Mouse (Mus musculus) hindbrain, embryonic 13.5 days (tissue): ENCODE measurements around the gene Urb2. TPM values are rescaled to one million over a fixed set of nuclear protein-coding genes. Genes with fewer than 3 reads are reported as not detected.
A peak's percentile ranks its signal among the peaks of the same experiment; 100 is the strongest.

ENCODE experiments used
- ATAC-seq: fragments of 200-750 bp; cut with Nextera tagmentation; 2 replicates; pipeline ENCODE4 v1.8.0; 2017; ENCODE audit warnings: moderate TSS enrichment; ENCODE audit not compliant: low FRiP score
- H3K27ac ChIP-seq: fragments of 300-500 bp; sonication (generic); 2 replicates; pipeline ENCODE4 v1.5.1; 2015; ENCODE audit warnings: inconsistent platforms, mild to moderate bottlenecking, moderate library complexity
- H3K27me3 ChIP-seq: fragments of 300-500 bp; sonication (generic); 2 replicates; pipeline ENCODE4 v1.6.1; 2015; ENCODE audit warnings: mild to moderate bottlenecking, inconsistent platforms
- H3K36me3 ChIP-seq: fragments of 300-500 bp; sonication (generic); 2 replicates; pipeline ENCODE4 v1.6.1; 2015; ENCODE audit warnings: mild to moderate bottlenecking, inconsistent platforms
- H3K4me1 ChIP-seq: fragments of 300-500 bp; sonication (generic); replicated peaks from 2 replicates; pipeline ENCODE4 v1.6.1; 2015; ENCODE audit warnings: inconsistent platforms
- H3K4me2 ChIP-seq: fragments of 300-500 bp; sonication (generic); 2 replicates; pipeline ENCODE4 v1.6.1; 2015; ENCODE audit warnings: inconsistent platforms, mild to moderate bottlenecking, moderate library complexity
- H3K4me3 ChIP-seq: fragments of 300-500 bp; sonication (generic); 2 replicates; pipeline ENCODE4 v1.5.1; 2015; ENCODE audit warnings: mild to moderate bottlenecking, inconsistent platforms
- H3K9ac ChIP-seq: fragments of 300-500 bp; sonication (generic); 2 replicates; pipeline ENCODE4 v1.6.1; 2015; ENCODE audit warnings: mild to moderate bottlenecking, inconsistent platforms
- H3K9me3 ChIP-seq: fragments of 300-500 bp; sonication (generic); 2 replicates; pipeline ENCODE4 v1.6.1; 2016; ENCODE audit warnings: inconsistent platforms
- WGBS: fragments of 180-500 bp; shearing (Covaris S2); methylation state at CpG from one replicate; pipeline ENCODE4 v1.1.7; 2015; 5-methylcytosine and 5-hydroxymethylcytosine counted together
- polyA plus RNA-seq: library from polyadenylated mRNA; unstranded; fragments of >200 nt; fragmentation: Nextera tagmentation; extraction: Ambion mirVana; gene quantifications from 2 replicates; pipeline ENCODE4 v1.2.1, GENCODE M21; 2015

The Urb2 gene
- polyA plus RNA-seq, 1 experiment from 2014 or later: 3.2 TPM

DNA sequence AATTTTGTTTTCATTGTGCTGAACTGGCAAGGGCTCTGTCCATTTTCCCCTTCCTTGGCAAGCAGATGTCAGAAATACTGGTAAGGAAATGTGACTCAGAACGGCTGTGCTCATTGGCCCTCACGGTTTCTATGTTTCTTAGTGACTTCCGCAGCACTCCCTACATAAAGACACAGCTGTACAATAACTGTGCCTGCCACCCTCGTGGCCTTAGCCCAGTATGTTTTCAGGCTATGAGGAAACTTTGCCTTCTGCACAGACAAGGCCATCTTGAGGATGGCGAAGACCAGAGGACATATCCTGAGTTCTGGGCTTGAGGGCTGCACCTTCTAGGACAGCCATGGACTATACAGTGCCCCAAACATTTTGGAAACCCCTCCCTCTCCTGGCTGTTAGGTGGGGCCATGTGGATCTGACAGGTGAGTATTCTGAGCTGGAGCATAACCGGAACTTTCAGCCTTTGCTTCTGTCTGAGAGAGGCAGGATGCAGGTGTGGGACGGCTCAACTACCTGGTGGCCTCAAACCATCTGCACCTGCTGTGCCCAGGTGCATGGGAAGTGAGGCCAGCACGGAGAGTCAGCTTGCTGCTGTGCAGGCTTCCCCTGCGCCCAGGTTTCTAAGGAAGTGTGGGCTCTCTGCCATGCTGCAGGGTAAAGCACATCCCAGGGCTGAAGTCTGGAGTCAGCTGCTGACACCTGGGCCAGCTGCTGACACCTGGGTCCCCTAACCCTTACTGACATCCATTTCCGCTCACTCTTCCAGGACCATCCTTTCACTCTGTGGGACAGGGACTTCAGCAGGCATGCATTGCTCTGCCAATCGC, 35.7 kb downstream of the Urb2 start:
- no peak overlapping the region for H3K9ac ChIP-seq
- H3K9me3 ChIP-seq: no peaks in the 10 kb centered on the region
- no peak overlapping the region for H3K27ac ChIP-seq
- 82% methylated on average over 11 of the region's 11 CpGs for WGBS
- H3K27me3 ChIP-seq: no peaks in the 10 kb centered on the region
- no peaks in the 10 kb centered on the region for H3K4me1 ChIP-seq
- no peaks in the 10 kb centered on the region for H3K36me3 ChIP-seq
- H3K4me2 ChIP-seq: no peak overlapping the region
- H3K4me3 ChIP-seq: no peak overlapping the region
- ATAC-seq: no peak

GRCm38 (mm10) chr8:124066325-124067058, 45.2 kb downstream of the Urb2 start:
- no peak for ATAC-seq
- no peak overlapping the region for H3K4me2 ChIP-seq
- H3K9ac ChIP-seq: no peak overlapping the region
- no peak overlapping the region for H3K27ac ChIP-seq
- H3K27me3 ChIP-seq: no peaks in the 10 kb centered on the region; the same call in 1 of the 2 replicates
- no peaks in the 10 kb centered on the region for H3K36me3 ChIP-seq
- H3K9me3 ChIP-seq: no peaks in the 10 kb centered on the region
- H3K4me1 ChIP-seq: peaks cover 24% of the 10 kb centered on the region
- 76% methylated on average over 4 of the region's 4 CpGs for WGBS
- no peak overlapping the region for H3K4me3 ChIP-seq

DNA sequence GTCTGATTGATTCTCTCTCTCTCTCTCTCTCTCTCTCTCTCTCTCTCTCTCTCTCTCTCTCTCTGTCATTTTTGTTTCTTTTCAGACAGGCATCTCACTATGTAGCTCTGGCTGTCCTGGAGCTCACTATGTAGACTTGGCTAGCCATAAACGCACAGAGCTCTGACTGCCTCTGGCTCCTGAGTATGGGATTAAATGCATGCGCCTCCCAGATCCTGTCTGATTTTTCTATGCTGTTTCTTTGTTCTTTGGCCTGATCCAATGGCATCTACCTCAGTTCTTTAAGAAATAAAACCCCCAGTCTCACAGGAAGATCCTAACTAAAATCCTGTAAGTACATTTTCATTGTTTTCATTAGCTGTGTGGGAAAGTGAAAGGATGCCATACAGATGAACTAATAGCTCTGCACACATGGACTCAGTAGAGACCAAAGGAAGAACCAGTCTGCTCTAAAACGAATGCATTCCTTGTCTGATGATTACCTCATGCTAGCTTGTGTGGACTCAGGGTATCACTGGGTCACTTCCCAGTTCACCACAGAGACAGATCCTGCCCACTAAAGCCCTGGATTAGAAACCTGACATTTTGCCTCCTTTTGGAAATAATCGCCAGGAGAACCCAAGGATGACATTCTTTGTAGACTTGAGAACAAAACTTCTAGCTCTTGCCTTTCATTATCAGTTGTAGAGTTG, 45.9 kb downstream of the Urb2 start:
- no peaks in the 10 kb centered on the region for H3K36me3 ChIP-seq
- no peak overlapping the region for H3K4me2 ChIP-seq
- no peak overlapping the region for H3K27ac ChIP-seq
- no peak for ATAC-seq
- H3K4me1 ChIP-seq: peaks cover 25% of the 10 kb centered on the region
- WGBS: 81% methylated on average over 4 of the region's 4 CpGs
- no peak overlapping the region for H3K4me3 ChIP-seq
- H3K9ac ChIP-seq: no peak overlapping the region
- no peaks in the 10 kb centered on the region for H3K9me3 ChIP-seq
- H3K27me3 ChIP-seq: no peaks in the 10 kb centered on the region; the same call in 1 of the 2 replicates

DNA sequence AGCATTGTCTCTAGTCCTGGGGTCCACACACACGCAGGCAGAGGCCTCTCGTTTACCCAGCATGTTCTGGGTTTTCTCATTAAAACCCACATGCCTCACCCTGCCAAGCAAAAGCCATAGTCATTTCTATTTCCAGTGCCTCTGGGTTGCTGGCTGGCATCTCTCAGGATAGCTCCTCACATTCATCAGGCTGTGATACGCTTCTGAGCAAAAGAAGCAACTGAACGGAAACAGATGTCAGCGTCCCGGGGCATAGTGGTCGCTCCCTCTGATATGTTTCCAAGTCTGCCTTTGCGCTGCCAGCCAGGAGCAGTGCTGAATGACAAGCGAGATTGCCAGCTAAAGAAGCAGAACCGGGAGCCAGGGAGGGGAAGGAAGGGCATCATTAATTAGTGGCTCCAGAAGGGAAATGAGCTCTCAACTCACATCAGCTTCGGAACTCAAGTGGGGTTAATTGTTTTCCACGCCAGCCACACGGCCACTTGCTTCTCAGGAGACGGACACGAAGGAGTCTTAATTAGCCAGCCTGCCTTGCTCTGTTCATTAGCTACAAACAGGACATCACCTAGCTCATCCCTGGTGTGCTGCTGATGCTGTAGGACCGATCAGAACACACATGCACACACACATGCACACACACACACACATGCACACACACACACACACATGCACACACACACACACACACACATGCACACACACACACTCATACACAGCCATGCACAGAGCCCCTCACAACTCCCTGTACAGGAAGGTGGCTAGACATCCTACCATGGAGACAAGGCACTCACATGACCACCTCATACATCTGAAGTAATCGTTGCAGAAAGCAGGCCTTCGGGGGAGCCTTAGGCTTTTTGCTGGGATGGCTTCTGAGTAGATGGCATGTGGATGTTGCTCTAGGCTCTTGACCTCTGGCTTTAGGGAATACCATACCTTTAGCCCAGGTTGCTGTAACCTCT, 49.3 kb downstream of the Urb2 start:
- peak; percentile 72 for ATAC-seq
- WGBS: 24% methylated on average over 18 of the region's 18 CpGs

DNA sequence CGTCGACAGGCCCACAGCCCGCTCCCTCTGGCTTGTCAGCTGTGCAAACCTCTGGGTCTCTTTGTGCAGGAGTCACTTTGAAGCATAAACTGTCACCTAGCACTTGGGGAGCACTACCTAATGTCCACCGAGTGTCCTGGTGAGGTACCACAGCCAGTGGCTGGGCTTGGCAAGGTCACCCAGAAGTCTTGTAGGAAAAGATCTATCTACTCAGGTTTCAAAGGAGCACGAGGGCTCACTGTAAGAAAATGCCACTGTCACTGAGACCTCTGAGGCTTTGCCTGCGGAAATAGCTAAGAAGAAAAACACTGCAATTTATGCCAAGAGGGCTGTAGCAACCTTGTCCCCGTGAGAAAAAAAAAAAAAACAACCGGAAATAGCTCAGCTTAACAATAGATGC, 54.7 kb downstream of the Urb2 start:
- 64% methylated on average over 8 of the region's 8 CpGs for WGBS
- no peak overlapping the region for H3K27ac ChIP-seq
- H3K9ac ChIP-seq: no peak overlapping the region
- H3K9me3 ChIP-seq: no peaks in the 10 kb centered on the region
- peaks cover 33% of the 10 kb centered on the region for H3K4me1 ChIP-seq
- ATAC-seq: no peak
- H3K36me3 ChIP-seq: no peaks in the 10 kb centered on the region
- no peak overlapping the region for H3K4me2 ChIP-seq
- H3K27me3 ChIP-seq: no peaks in the 10 kb centered on the region; the same call in 1 of the 2 replicates
- no peak overlapping the region for H3K4me3 ChIP-seq

More for the DNA sequence above, 49.3 kb downstream of the Urb2 start:
- Histone ChIP-seq H3K4me1 (peaks cover 25% of the 10 kb centered on the region), H3K36me3 (no peaks in the 10 kb centered on the region), H3K27me3 (no peaks in the 10 kb centered on the region; the same call in 1 of the 2 replicates), H3K4me3 (no peak overlapping the region), H3K9ac (peak overlapping the region; percentile 26), H3K9me3 (no peaks in the 10 kb centered on the region), H3K27ac (peak overlapping the region; percentile 73), H3K4me2 (0 out of 2 replicates have a peak overlapping the region, but pooled peaks have one; percentile 25)

GRCm38 (mm10) chr8:124076416-124076815, 55.1 kb downstream of the Urb2 start:
- Histone ChIP-seq H3K4me2 (no peak overlapping the region), H3K9ac (no peak overlapping the region), H3K9me3 (no peaks in the 10 kb centered on the region), H3K27ac (no peak overlapping the region), H3K4me1 (peaks cover 29% of the 10 kb centered on the region), H3K27me3 (no peaks in the 10 kb centered on the region; the same call in 1 of the 2 replicates), H3K4me3 (no peak overlapping the region), H3K36me3 (no peaks in the 10 kb centered on the region)
- WGBS: 62% methylated on average over 3 of the region's 3 CpGs
- no peak for ATAC-seq

DNA sequence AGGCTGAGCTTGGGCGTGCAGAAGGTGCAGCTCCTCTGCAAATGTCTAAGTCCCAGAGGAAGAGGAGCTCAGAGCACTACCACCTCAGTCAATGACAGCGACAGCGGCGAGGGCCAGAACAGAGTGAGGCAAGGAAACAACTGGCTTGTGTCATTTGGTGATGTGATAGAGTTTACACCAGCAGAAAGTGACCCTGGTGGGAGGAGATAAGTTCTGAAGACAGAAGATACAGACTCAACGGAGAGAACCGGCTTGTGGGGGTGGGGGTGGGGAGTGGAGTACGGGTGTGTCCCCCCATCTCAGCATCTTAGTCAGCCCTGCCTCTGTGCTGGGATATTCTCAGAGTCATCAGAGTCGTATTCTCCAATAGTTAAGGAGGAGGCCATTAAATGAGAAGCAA, 56.1 kb downstream of the Urb2 start:
- Histone ChIP-seq H3K4me1 (peaks cover 26% of the 10 kb centered on the region), H3K4me2 (no peak overlapping the region), H3K27me3 (no peaks in the 10 kb centered on the region), H3K36me3 (no peaks in the 10 kb centered on the region), H3K4me3 (no peak overlapping the region), H3K27ac (no peak overlapping the region), H3K9ac (no peak overlapping the region), H3K9me3 (no peaks in the 10 kb centered on the region)
- no peak for ATAC-seq
- 89% methylated on average over 8 of the region's 8 CpGs for WGBS

- Histone ChIP-seq H3K9ac (no peak overlapping the region), H3K4me1 (peaks cover 26% of the 10 kb centered on the region), H3K4me3 (no peak overlapping the region), H3K27ac (no peak overlapping the region), H3K9me3 (no peaks in the 10 kb centered on the region), H3K27me3 (no peaks in the 10 kb centered on the region), H3K4me2 (no peak overlapping the region), H3K36me3 (no peaks in the 10 kb centered on the region)
- WGBS: 79% methylated on average over 10 of the region's 10 CpGs
- ATAC-seq: no peak
These were observed 56.7 kb downstream of the Urb2 start for GRCm38 (mm10) chr8:124077998-124078397.

DNA sequence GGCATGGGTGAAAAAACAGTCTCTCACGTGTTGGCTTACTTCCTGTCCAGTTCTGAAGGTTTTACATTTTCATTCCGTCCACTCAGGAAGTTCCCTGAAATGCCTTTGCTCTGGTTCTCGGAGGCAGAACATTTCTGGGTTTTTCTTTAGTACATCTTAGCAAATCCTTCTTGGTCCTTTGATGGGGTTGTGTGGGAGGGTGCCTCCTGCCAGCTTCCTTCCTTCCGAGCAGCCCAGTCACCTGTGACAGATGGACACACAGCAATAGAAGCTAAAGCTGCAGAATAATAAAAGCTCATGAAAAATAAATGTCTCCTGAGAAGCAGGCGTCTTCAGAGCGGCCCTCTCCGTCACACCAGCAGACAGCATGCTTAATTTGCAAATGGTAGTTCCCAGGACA, 57.7 kb downstream of the Urb2 start:
- H3K4me1 ChIP-seq: peaks cover 26% of the 10 kb centered on the region
- H3K4me3 ChIP-seq: no peak overlapping the region
- no peak overlapping the region for H3K9ac ChIP-seq
- no peak overlapping the region for H3K27ac ChIP-seq
- H3K27me3 ChIP-seq: no peaks in the 10 kb centered on the region
- no peak overlapping the region for H3K4me2 ChIP-seq
- WGBS: 57% methylated on average over 7 of the region's 7 CpGs
- H3K9me3 ChIP-seq: no peaks in the 10 kb centered on the region
- H3K36me3 ChIP-seq: no peaks in the 10 kb centered on the region
- no peak for ATAC-seq

DNA sequence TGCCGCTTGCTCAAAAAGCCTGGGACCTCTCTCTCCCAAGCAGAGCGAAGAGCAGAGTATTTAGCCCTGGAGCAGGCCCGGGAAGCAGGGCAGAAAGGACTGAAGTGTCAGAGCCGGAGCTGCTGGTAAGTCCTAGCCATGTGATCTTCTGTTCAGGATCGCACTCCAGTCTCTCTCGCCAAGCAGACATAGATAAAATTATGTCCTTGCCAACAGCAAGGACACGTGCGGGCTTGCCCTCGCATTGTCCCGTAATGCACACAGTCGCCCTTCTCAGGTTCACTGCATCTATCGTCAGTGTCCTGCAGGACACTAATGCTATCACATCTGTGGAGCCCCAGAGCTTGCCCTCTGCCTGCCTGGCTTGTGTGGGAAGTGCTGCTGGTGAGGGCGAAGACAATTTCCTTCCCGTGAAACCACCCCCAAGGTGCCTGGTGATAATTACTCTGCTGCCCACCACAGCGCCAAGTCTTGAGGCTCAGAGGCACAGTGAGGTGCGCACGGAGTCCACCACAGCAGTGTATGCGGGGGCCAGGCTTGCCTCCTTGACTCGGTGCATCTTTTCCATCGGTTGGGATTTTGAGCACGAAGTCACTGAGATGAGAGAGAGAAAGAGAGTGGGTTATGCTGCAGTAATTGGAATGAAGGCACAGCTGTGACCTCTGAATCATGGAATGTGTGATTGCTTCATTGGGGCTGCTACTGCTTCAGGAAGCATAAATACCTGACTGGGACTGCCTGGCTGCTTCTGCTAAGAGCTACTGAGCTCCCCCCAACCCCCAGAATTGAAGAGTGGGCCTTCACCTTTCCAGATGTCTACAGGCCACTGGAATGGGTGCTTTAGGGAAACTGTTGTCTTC, 59.4 kb downstream of the Urb2 start:
- Histone ChIP-seq H3K36me3 (no peaks in the 10 kb centered on the region), H3K4me3 (no peak overlapping the region), H3K4me1 (peaks cover 26% of the 10 kb centered on the region), H3K27ac (peak overlapping the region; percentile 36), H3K9me3 (no peaks in the 10 kb centered on the region), H3K9ac (no peak overlapping the region), H3K27me3 (no peaks in the 10 kb centered on the region), H3K4me2 (no peak overlapping the region)
- 74% methylated on average over 21 of the region's 21 CpGs for WGBS
- ATAC-seq: no peak

DNA sequence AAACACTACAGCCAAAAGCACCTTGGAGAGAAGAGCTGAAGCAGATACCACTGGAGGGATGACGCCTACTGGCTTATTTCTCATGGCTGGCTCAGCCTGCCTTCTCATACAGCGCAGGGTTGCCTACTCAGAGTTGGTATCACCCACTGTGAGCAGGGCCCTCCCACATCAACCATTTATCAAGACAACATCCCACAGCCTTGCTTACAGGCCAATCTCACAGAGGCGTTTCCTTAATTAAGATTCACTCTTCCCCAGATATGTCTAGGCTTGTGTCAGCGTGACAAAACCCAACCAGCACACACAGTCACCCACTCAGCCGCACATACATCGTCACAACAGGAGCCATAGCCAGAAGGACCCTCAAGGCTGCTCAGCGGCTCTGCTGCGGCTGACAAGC, 61.3 kb downstream of the Urb2 start:
- Histone ChIP-seq H3K4me1 (peaks cover 19% of the 10 kb centered on the region), H3K27ac (no peak overlapping the region), H3K9ac (no peak overlapping the region), H3K4me2 (no peak overlapping the region), H3K27me3 (0 out of 2 replicates have a peak, but pooled peaks cover 3% of the 10 kb centered on the region), H3K36me3 (no peaks in the 10 kb centered on the region), H3K4me3 (no peak overlapping the region), H3K9me3 (no peaks in the 10 kb centered on the region)
- WGBS: 91% methylated on average over 8 of the region's 8 CpGs
- no peak for ATAC-seq
